Mouse (Mus musculus) CD4-positive, CD25-positive, alpha-beta regulatory T cell, adult 2 months (primary cell): ENCODE data around the gene Ccdc163.
A peak's percentile ranks its signal among the peaks of the same experiment; 100 is the strongest.

ENCODE experiments used
- DNase-seq: peaks from one replicate; pipeline ENCODE4 v3.0.0-alpha.2; 2012; ENCODE audit warnings: low read depth, low spot score

Gene Ccdc163

DNA sequence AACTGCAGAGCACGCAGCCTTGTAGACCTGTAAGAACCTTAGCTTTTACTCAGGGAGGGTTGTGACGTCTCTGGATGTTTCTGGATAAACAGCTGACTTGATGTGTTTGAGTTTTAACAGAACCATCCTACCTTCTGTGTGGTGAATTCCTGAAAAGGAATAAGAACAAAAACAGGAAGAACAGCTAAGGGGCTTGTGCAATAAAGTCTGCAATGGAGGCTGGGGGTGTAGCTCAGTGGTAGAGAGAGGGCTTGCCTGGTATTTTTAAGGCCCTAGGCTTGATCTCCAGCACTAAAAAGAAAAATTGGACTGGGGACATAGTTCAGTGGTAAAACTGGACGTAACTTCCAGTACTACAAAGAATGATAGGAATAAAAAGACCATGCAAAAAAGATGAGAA, 68.8 kb downstream of the Ccdc163 start:
- no peak for DNase-seq

- DNase-seq, result no peak
Observed at GRCm38 (mm10) chr4:116780541-116780940, 72.2 kb downstream of the Ccdc163 start.

DNA sequence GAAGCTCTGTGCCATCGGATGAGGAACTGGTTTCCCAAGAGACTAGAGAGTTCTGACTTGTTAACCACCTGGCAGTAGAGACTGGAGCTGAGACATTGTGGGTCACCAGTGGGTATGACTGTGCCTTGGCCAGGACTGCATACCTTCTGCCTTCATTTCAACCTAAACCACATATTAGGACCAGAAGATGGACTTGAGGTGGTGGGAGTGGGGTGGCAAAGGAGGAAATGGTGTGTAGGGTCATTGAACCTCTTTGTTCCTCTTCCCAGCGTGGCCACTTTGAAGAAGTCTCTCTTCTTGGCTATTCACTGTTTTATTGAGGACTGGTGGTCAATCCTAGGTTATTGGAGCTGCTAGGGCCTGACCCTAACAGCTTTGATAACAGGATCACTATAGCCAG, 73.1 kb downstream of the Ccdc163 start:
- DNase-seq, result no peak

DNA sequence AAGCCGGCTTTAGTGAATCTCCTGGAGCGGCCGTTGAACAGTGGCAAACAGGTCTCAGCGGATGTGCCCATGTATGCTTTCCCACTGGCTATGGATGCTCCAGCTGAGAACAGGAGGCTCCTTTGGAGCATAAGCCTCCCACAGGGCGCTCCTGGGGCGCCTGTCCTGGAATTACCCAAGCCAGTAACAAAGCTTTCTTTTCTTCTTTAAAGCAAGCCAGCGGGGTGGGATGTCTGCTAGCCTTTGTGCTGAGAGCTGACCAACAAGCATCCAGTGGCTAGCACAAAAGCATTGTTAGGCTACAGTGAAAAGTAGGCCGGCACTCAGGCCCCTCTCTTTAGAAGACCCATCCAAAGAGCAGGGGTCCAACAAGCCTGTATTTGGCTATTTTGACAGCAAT, 73.9 kb downstream of the Ccdc163 start:
- no peak for DNase-seq

GRCm38 (mm10) chr4:116786587-116786986, 78.3 kb downstream of the Ccdc163 start:
- peak; percentile 25 for DNase-seq

DNA sequence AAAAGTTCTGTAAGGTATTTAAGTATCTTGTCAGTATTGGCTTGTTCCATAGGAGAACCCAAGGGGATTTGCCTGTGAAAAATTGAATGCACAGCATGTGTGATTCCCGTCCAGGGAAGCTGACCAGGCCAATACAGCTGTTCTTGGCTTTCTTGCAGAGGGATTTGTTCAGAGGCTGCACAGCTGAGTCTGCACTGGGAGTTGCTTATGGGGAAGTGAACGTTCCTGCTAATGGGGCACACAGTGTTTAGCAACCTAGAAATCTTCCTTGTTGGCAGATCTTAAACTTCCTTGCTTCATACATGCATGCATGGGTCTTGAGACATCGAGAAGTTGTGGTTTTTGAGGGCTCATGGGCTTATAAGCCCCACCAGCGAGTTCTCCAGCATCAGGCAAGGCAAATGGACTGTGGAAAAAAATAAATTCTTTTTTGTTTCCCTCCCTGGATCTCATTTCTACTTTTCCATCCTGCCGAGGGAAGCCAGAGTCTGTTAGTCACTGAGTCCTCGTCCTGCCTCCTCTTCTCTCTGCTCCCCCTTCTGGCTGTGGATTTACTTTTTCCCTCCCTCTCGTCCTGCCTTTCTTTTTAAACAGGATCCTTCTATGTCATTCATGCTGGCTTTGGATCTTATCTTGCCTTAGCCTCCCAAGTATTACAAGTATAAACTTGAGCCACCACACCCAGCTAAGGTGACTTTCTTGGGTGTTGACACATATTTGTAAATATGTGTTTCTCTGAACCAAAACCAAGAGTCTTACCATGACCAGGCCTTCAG, 79.9 kb downstream of the Ccdc163 start:
- DNase-seq, result no peak

- DNase-seq, result peak; percentile 91
Observed at GRCm38 (mm10) chr4:116788956-116789355, 80.6 kb downstream of the Ccdc163 start.

DNA sequence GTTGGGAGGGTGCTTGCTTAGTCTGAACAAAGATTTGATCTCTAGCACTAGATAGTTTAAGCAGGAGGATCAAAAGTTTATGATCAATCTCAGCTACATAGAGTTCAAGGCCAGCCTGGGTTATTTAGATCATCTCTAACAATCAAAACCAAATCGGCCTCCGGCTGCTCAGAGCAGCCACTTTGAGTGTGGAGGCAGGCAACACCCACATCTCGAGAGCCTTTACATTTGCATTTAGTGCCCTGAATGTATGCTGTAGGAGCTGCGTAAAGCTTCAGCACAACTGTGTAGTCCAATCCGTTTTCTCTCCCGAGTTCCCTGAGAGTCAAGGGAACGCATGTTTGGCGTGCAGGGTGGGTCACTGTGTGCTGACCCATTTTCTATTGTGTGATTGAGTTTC, 84.1 kb downstream of the Ccdc163 start:
- no peak for DNase-seq

DNA sequence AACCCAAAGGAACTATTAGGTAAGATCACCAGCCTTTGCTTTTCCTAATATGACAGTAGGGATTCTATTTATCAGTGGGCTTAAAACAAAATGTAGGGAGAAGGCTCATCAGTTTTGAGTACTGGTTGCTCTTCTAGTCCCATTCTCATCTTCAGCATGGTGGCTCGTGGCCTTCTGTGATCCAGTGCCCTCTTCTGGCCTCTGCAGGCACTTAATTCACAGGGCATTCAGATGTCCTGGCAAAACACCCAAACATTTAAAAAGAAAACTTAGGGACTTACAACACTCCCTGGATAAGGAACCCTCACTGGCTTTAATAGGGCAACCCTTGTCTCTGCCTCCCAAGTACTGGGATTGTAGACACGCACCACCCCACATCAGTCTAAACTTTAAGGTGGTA, 86.0 kb downstream of the Ccdc163 start:
- DNase-seq, result no peak

DNA sequence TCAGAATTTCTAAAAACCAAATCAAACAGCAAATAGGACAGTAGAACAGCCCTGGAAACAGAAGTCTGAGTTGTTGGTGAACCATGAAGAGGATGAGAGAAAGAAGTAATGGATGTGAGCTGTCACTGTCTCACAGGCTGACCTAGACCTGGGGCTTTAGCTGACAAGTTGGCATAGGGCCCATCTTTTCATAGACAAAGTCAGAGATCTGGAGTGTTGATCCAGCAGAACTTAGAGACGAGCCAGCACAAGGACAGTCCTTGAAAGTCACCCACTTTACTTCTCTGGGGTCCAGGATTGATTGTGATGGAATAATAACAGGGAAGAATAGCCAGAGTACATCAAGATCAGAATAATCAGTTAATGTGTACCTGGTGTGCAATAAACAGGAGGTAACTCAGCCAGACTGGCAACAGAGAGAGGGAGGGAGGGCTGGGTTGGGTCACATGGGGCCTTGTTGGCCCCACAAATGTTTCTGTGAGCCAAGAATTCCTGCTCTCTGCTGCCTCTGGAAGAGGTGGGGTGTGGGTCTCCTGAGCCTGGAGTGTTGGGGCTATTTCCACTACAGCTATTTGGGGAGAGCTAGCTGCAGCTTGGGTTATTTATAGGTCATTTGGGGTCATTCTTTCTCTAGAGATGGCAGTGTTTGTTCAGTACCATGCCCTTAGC, 88.3 kb downstream of the Ccdc163 start:
- DNase-seq, result no peak

- DNase-seq, result peak; percentile 64
Observed at GRCm38 (mm10) chr4:116799901-116800300, 91.6 kb downstream of the Ccdc163 start.
